Comparison of ENCODE assay signal across 7 mouse cellular contexts in the genomic region with DNA sequence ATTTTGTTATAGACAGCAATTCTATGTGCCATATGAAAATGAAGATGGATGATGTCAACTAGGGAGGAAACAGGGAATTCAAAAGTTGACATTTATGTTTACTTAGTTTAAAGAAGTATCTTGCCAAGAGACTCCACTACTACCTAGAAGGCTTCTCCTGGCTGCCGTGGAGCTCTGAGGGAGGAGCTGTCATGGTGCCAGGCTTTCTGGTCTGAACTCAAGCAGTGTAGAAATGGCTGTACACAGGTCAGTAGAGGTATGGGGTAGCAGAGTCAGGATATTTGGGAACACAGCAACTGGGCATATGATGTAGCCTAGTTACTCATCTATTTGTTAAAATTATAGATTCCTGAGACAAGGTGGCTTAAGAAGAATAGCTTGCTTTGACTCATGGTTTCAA.
"Had no signal": no experiment of that assay in that cellular context is flagged by ENCODE, and none has a peak within 500 bp of the region (broad histone marks: within the 10 kb centered on the region; RNA-seq: fewer than 3 reads in every experiment).

No protein-coding gene starts in this region.

- DNase-seq: left cerebral cortex, postnatal 4 days; lung, adult 18-20 months; retina, postnatal 1 day; right cerebral cortex, postnatal 4 days; spleen, adult 18-20 months; thymus, adult 2 months; thymus, postnatal 25 days had no signal
